Mouse (Mus musculus) heart, postnatal 0 days (tissue): ENCODE data around the gene Gpsm1. TPM values are rescaled to one million over a fixed set of nuclear protein-coding genes. Genes with fewer than 3 reads are reported as not detected.

Experiments
- ATAC-seq: fragments of 200-750 bp; cut with Nextera tagmentation; 2 replicates; pipeline ENCODE4 v1.8.0; 2017; ENCODE audit warnings: low read depth, moderate number of reproducible peaks, moderate library complexity; ENCODE audit not compliant: insufficient read depth
- DNase-seq: peaks from one replicate; pipeline ENCODE4 v3.0.0-alpha.2; 2016; ENCODE audit warnings: low spot score
- H3K27ac ChIP-seq: fragments of 300-500 bp; sonication (generic); 2 replicates; pipeline ENCODE4 v1.5.1; 2014; ENCODE audit warnings: low read depth, mild to moderate bottlenecking
- H3K27me3 ChIP-seq: fragments of 300-500 bp; sonication (generic); 2 replicates; pipeline ENCODE4 v1.6.1; 2014; ENCODE audit warnings: low read length, mixed read lengths; ENCODE audit not compliant: control insufficient read depth, insufficient read depth
- H3K36me3 ChIP-seq: fragments of 300-500 bp; sonication (generic); replicated peaks from 2 replicates; pipeline ENCODE4 v1.6.1; 2014; ENCODE audit warnings: low read length, mixed read lengths; ENCODE audit not compliant: control insufficient read depth, insufficient read depth
- H3K4me1 ChIP-seq: fragments of 300-500 bp; sonication (generic); 2 replicates; pipeline ENCODE4 v1.6.1; 2014; ENCODE audit warnings: antibody characterized with exemption; ENCODE audit not compliant: control insufficient read depth, insufficient read depth
- H3K4me2 ChIP-seq: fragments of 300-500 bp; sonication (generic); 2 replicates; pipeline ENCODE4 v1.6.1; 2014; ENCODE audit warnings: low read depth, mild to moderate bottlenecking, low read length, moderate library complexity
- H3K4me3 ChIP-seq: fragments of 300-500 bp; sonication (generic); 2 replicates; pipeline ENCODE4 v1.5.1; 2014; ENCODE audit warnings: low read depth, low read length
- H3K9ac ChIP-seq: fragments of 300-500 bp; sonication (generic); replicated peaks from 2 replicates; pipeline ENCODE4 v1.6.1; 2014; ENCODE audit warnings: low read depth, low read length, mixed read lengths
- H3K9me3 ChIP-seq: fragments of 300-500 bp; sonication (generic); replicated peaks from 2 replicates; pipeline ENCODE4 v1.6.1; 2016; ENCODE audit warnings: low read length; ENCODE audit not compliant: control insufficient read depth
- CTCF ChIP-seq: IDR thresholded peaks from 2 replicates; pipeline ENCODE4 v1.5.1; 2016; ENCODE audit warnings: antibody characterized with exemption, control low read depth, low read depth
- EP300 ChIP-seq: IDR thresholded peaks from 2 replicates; pipeline ENCODE4 v1.6.1; 2016; ENCODE audit warnings: antibody characterized with exemption, low read depth
- WGBS: fragments of 180-500 bp; shearing (Covaris S2); extraction: QIAGEN DNeasy Blood & Tissue Kit; methylation state at CpG from one replicate; pipeline ENCODE4 v1.1.7; 2014; 5-methylcytosine and 5-hydroxymethylcytosine counted together
- polyA plus RNA-seq: library from polyadenylated mRNA; unstranded; fragments of >200 nt; fragmentation: Nextera tagmentation; extraction: Ambion mirVana; gene quantifications from 2 replicates; pipeline ENCODE4 v1.2.1, GENCODE M21; 2015
- total RNA-seq: library from RNA; depleted of rRNA; stranded (reverse); fragments of >200 nt; gene quantifications from 2 replicates; pipeline ENCODE4 v1.2.3, GENCODE M21; 2014; ENCODE audit warnings: low replicate concordance

Gene Gpsm1
- total and polyA plus RNA-seq, 2 experiments from 2014 or later = 146 to 577 TPM

GRCm38 (mm10) chr2:26302005-26302503 is 13.3 kb upstream of the Gpsm1 start:
- DNase-seq (no peak), ATAC-seq (no peak)
- H3K4me2 ChIP-seq = no peak overlapping the region
- 84% methylated on average over 10 of the region's 10 CpGs for WGBS
- H3K4me3 ChIP-seq = no peak overlapping the region
- no peaks in the 10 kb centered on the region for H3K27me3 ChIP-seq
- no peak overlapping the region for H3K27ac ChIP-seq
- H3K9ac ChIP-seq = no peak overlapping the region
- H3K9me3 ChIP-seq = no peaks in the 10 kb centered on the region
- peaks cover 19% of the 10 kb centered on the region; the same call in 1 of the 2 replicates for H3K4me1 ChIP-seq
- TF ChIP-seq CTCF (no peak), EP300 (no peak)
- H3K36me3 ChIP-seq = no peaks in the 10 kb centered on the region

GRCm38 (mm10) chr2:26304711-26305110 is 10.6 kb upstream of the Gpsm1 start:
- 69% methylated on average over 1 of the region's 1 CpGs for WGBS
- no peaks in the 10 kb centered on the region for H3K27me3 ChIP-seq
- ATAC-seq = no peak

GRCm38 (mm10) chr2:26305555-26305954 is 9.8 kb upstream of the Gpsm1 start:
- no peak overlapping the region for H3K27ac ChIP-seq
- no peaks in the 10 kb centered on the region for H3K9me3 ChIP-seq
- no peak overlapping the region for H3K4me2 ChIP-seq
- no peak for DNase-seq
- no peaks in the 10 kb centered on the region for H3K36me3 ChIP-seq
- no peak overlapping the region for H3K4me3 ChIP-seq
- TF ChIP-seq EP300 = no peak
- no peak for TF ChIP-seq CTCF
- no peak overlapping the region for H3K9ac ChIP-seq
- no peaks in the 10 kb centered on the region for H3K27me3 ChIP-seq
- no peak for ATAC-seq
- WGBS = 55% methylated on average over 2 of the region's 2 CpGs
- peaks cover under 1% of the 10 kb centered on the region; the same call in 1 of the 2 replicates for H3K4me1 ChIP-seq

More at GRCm38 (mm10) chr2:26304711-26305110, 10.6 kb upstream of the Gpsm1 start:
- no peaks in the 10 kb centered on the region for H3K36me3 ChIP-seq
- DNase-seq = no peak
- no peak overlapping the region for H3K9ac ChIP-seq
- H3K4me3 ChIP-seq = no peak overlapping the region
- H3K4me2 ChIP-seq = no peak overlapping the region
- no peak overlapping the region for H3K27ac ChIP-seq
- H3K9me3 ChIP-seq = no peaks in the 10 kb centered on the region
- H3K4me1 ChIP-seq = peaks cover 8% of the 10 kb centered on the region; the same call in 1 of the 2 replicates
- TF ChIP-seq EP300 = no peak
- TF ChIP-seq CTCF = no peak

- TF ChIP-seq EP300 = no peak
- TF ChIP-seq CTCF = no peak
- Histone ChIP-seq H3K36me3 (no peaks in the 10 kb centered on the region), H3K4me2 (no peak overlapping the region), H3K27ac (no peak overlapping the region), H3K4me1 (no peaks in the 10 kb centered on the region), H3K9ac (no peak overlapping the region), H3K27me3 (no peaks in the 10 kb centered on the region), H3K4me3 (no peak overlapping the region), H3K9me3 (no peaks in the 10 kb centered on the region)
- WGBS = 84% methylated on average over 3 of the region's 3 CpGs
- no peak for ATAC-seq
- DNase-seq = no peak
Observed at GRCm38 (mm10) chr2:26306702-26307101, 8.6 kb upstream of the Gpsm1 start.

GRCm38 (mm10) chr2:26309739-26310138 is 5.6 kb upstream of the Gpsm1 start:
- H3K27ac ChIP-seq = peak overlapping the region; percentile 63
- no peaks in the 10 kb centered on the region for H3K9me3 ChIP-seq
- DNase-seq (peak; percentile 56), ATAC-seq (peak; percentile 76)
- no peak overlapping the region for H3K9ac ChIP-seq
- H3K4me1 ChIP-seq = no peaks in the 10 kb centered on the region
- WGBS = 13% methylated on average over 10 of the region's 10 CpGs
- H3K4me2 ChIP-seq = no peak overlapping the region
- no peak overlapping the region for H3K4me3 ChIP-seq
- H3K36me3 ChIP-seq = no peaks in the 10 kb centered on the region
- TF ChIP-seq CTCF (no peak), EP300 (no peak)
- H3K27me3 ChIP-seq = no peaks in the 10 kb centered on the region

- no peak for TF ChIP-seq EP300
- TF ChIP-seq CTCF = no peak
- no peak overlapping the region for H3K9ac ChIP-seq
- H3K36me3 ChIP-seq = no peaks in the 10 kb centered on the region
- H3K4me1 ChIP-seq = peaks cover 12% of the 10 kb centered on the region
- no peak overlapping the region for H3K4me3 ChIP-seq
- ATAC-seq = no peak
- H3K4me2 ChIP-seq = no peak overlapping the region
- no peak for DNase-seq
- 50% methylated on average over 5 of the region's 5 CpGs for WGBS
- H3K27me3 ChIP-seq = no peaks in the 10 kb centered on the region
- H3K9me3 ChIP-seq = no peaks in the 10 kb centered on the region
- no peak overlapping the region for H3K27ac ChIP-seq
Observed at GRCm38 (mm10) chr2:26311936-26312335, 3.4 kb upstream of the Gpsm1 start.
